Mouse (Mus musculus) cerebellum, postnatal 36 days (tissue): ENCODE results near the gene Cdh13.
"Not testable (repeated sequence)": the region's sequence is repeated elsewhere in the genome, so short reads cannot be mapped to it uniquely, and the experiment has no call there.

Source experiments
- DNase-seq, 2 experiments: peaks; one replicate each; pipeline ENCODE4 v3.0.0; 2021 to 2022; ENCODE audit warnings: mixed read lengths in 2 of 2

Cdh13 gene

GRCm38 (mm10) chr8:119277047-119277451 lies 993.5 kb downstream of the Cdh13 start:
- no peak for DNase-seq

GRCm38 (mm10) chr8:119281761-119282160 lies 998.2 kb downstream of the Cdh13 start:
- DNase-seq: peak; percentile 42 to 51

- peak in 1 of 2 experiments; percentile 35 for DNase-seq
Observed at GRCm38 (mm10) chr8:119284516-119284915, 1001.0 kb downstream of the Cdh13 start.

GRCm38 (mm10) chr8:119284920-119285319 lies 1001.4 kb downstream of the Cdh13 start:
- peak; percentile 93 to 95 for DNase-seq

- DNase-seq: no peak
Observed at GRCm38 (mm10) chr8:119295477-119295876, 1011.9 kb downstream of the Cdh13 start.

GRCm38 (mm10) chr8:119297752-119298151 lies 1014.2 kb downstream of the Cdh13 start:
- DNase-seq: peak; percentile 43 to 54

GRCm38 (mm10) chr8:119300335-119300734 lies 1016.8 kb downstream of the Cdh13 start:
- DNase-seq: no peak

GRCm38 (mm10) chr8:119304196-119304595 lies 1020.7 kb downstream of the Cdh13 start:
- peak in 1 of 2 experiments; percentile 12 for DNase-seq

GRCm38 (mm10) chr8:119311412-119311811 lies 1027.9 kb downstream of the Cdh13 start:
- peak in 1 of 2 experiments; percentile 21 for DNase-seq

- DNase-seq: no peak
Observed at GRCm38 (mm10) chr8:119323215-119323614, 1039.7 kb downstream of the Cdh13 start.

- DNase-seq: no peak
Observed at GRCm38 (mm10) chr8:119339546-119339945, 1056.0 kb downstream of the Cdh13 start.

- no peak for DNase-seq
Observed at GRCm38 (mm10) chr8:119343606-119344005, 1060.1 kb downstream of the Cdh13 start.

GRCm38 (mm10) chr8:119344190-119344856 lies 1060.8 kb downstream of the Cdh13 start, which contains the start of gene Hsbp1:
Gene Hsbp1, plus strand, starts transcription at chr8:119344488.
- DNase-seq: peak; percentile 96 to 97

- peak in 1 of 2 experiments; percentile 14 for DNase-seq
Observed at GRCm38 (mm10) chr8:119345029-119345682, 1061.6 kb downstream of the Cdh13 start.

GRCm38 (mm10) chr8:119345683-119346075 lies 1062.1 kb downstream of the Cdh13 start:
- DNase-seq: no peak

- no peak for DNase-seq
Observed at GRCm38 (mm10) chr8:119351647-119352046, 1068.1 kb downstream of the Cdh13 start.

GRCm38 (mm10) chr8:119352977-119353658 lies 1069.6 kb downstream of the Cdh13 start:
- peak; percentile 30 to 36 for DNase-seq

- no peak for DNase-seq
Observed at GRCm38 (mm10) chr8:119353659-119354023, 1070.1 kb downstream of the Cdh13 start.

GRCm38 (mm10) chr8:119356631-119357030 lies 1073.1 kb downstream of the Cdh13 start:
- DNase-seq: not testable (repeated sequence)

- DNase-seq: no peak
Observed at GRCm38 (mm10) chr8:119358175-119358574, 1074.6 kb downstream of the Cdh13 start.

- peak; percentile 13 to 33 for DNase-seq
Observed at GRCm38 (mm10) chr8:119358836-119359235, 1075.3 kb downstream of the Cdh13 start.

- no peak for DNase-seq
Observed at GRCm38 (mm10) chr8:119360686-119361295, 1077.3 kb downstream of the Cdh13 start.
